Mouse (Mus musculus) MEL (cell line): ENCODE data around the gene Sipa1l3. TPM values are rescaled to one million over a fixed set of nuclear protein-coding genes. Genes with fewer than 3 reads are reported as not detected.

ENCODE experiments used
- DNase-seq: peaks from one replicate; pipeline ENCODE4 v3.0.0; 2011; ENCODE audit warnings: low read depth, low spot score
- H3K27ac ChIP-seq: 2 replicates; pipeline ENCODE4 v1.5.1; 2012; ENCODE audit warnings: low read depth, mild to moderate bottlenecking, control low read depth, low read length, moderate library complexity; ENCODE audit not compliant: control insufficient read depth
- H3K27me3 ChIP-seq, 2 experiments: fragments of 150-350 bp in 1 of 2; sonication (generic) in 1 of 2; 2 replicates each; pipeline ENCODE4 v1.6.1; 2012; ENCODE audit warnings: low read length in 2 of 2, mild to moderate bottlenecking in 2 of 2, improper control_type of control experiment in 1 of 2, moderate library complexity in 1 of 2; ENCODE audit not compliant: insufficient read depth in 2 of 2, control insufficient read depth in 1 of 2
- H3K36me3 ChIP-seq, 2 experiments: 2 replicates each; pipeline ENCODE4 v1.6.1; 2012 to 2014; ENCODE audit warnings: low read length in 2 of 2, improper control_type of control experiment in 1 of 2, inconsistent platforms in 1 of 2, mild to moderate bottlenecking in 1 of 2; ENCODE audit not compliant: insufficient read depth in 2 of 2, control insufficient read depth in 1 of 2
- H3K4me1 ChIP-seq, 2 experiments: fragments of 150-350 bp in 1 of 2; sonication (generic) in 1 of 2; 2 replicates each; pipeline ENCODE4 v1.6.1; 2012; ENCODE audit warnings: low read length in 2 of 2, improper control_type of control experiment in 1 of 2, mild to moderate bottlenecking in 1 of 2; ENCODE audit not compliant: insufficient read depth in 2 of 2, control insufficient read depth in 1 of 2
- H3K4me3 ChIP-seq, 2 experiments: fragments of 150-350 bp in 1 of 2; sonication (generic) in 1 of 2; 2 replicates each; pipeline ENCODE4 v1.5.1; 2012; ENCODE audit warnings: low read depth in 2 of 2, low read length in 2 of 2, mild to moderate bottlenecking in 2 of 2, moderate library complexity in 2 of 2, control low read depth in 1 of 2, improper control_type of control experiment in 1 of 2; ENCODE audit not compliant: control insufficient read depth in 1 of 2, insufficient read depth in 1 of 2
- H3K79me2 ChIP-seq: 2 replicates; pipeline ENCODE4 v1.6.1; 2012; ENCODE audit warnings: mild to moderate bottlenecking, low read length, moderate library complexity; ENCODE audit not compliant: control insufficient read depth, poor library complexity, insufficient read depth
- H3K9ac ChIP-seq: 2 replicates; pipeline ENCODE4 v1.6.1; 2012; ENCODE audit warnings: low read depth, mild to moderate bottlenecking, control low read depth, low read length, moderate library complexity; ENCODE audit not compliant: control insufficient read depth, poor library complexity, severe bottlenecking
- H3K9me3 ChIP-seq: fragments of 150-350 bp; sonication (generic); replicated peaks from 2 replicates; pipeline ENCODE4 v1.6.1; 2012; ENCODE audit warnings: mild to moderate bottlenecking, low read length, improper control_type of control experiment, moderate library complexity; ENCODE audit not compliant: insufficient read depth
- CHD1 ChIP-seq: IDR thresholded peaks from 2 replicates; pipeline ENCODE4 v1.6.1; 2012; ENCODE audit warnings: low read depth, mild to moderate bottlenecking, inconsistent platforms, low read length, improper control_type of control experiment
- CHD2 ChIP-seq: IDR thresholded peaks from 2 replicates; pipeline ENCODE4 v1.6.1; 2011; ENCODE audit warnings: low read length, improper control_type of control experiment
- E2F4 ChIP-seq: IDR thresholded peaks from 2 replicates; pipeline ENCODE4 v1.6.1; 2011; ENCODE audit warnings: low read depth, low read length, improper control_type of control experiment, borderline replicate concordance
- ELF1 ChIP-seq: IDR thresholded peaks from 2 replicates; pipeline ENCODE4 v1.6.1; 2014; ENCODE audit warnings: low read depth, mild to moderate bottlenecking, inconsistent platforms, low read length, improper control_type of control experiment, moderate library complexity
- ETS1 ChIP-seq: IDR thresholded peaks from 2 replicates; pipeline ENCODE4 v1.6.1; 2012; ENCODE audit warnings: low read depth, mild to moderate bottlenecking, inconsistent platforms, low read length, improper control_type of control experiment, moderate library complexity
- GATA1 ChIP-seq: IDR thresholded peaks from 2 replicates; pipeline ENCODE4 v1.6.1; 2011; ENCODE audit warnings: low read depth, low read length, improper control_type of control experiment
- HCFC1 ChIP-seq: IDR thresholded peaks from 2 replicates; pipeline ENCODE4 v1.6.1; 2012; ENCODE audit warnings: low read depth, mild to moderate bottlenecking, inconsistent platforms, low read length, improper control_type of control experiment, moderate library complexity
- JUND ChIP-seq: IDR thresholded peaks from 2 replicates; pipeline ENCODE4 v1.6.1; 2011; ENCODE audit warnings: low read depth, mild to moderate bottlenecking, improper control_type of control experiment, low read length
- KAT2A ChIP-seq: conservative IDR thresholded peaks from 2 replicates; pipeline ENCODE4 v1.6.1; 2012; ENCODE audit warnings: low read depth, low read length, improper control_type of control experiment, inconsistent platforms
- MAFK ChIP-seq: IDR thresholded peaks from 2 replicates; pipeline ENCODE4 v1.6.1; 2011; ENCODE audit warnings: low read depth, mild to moderate bottlenecking, low read length, improper control_type of control experiment, borderline replicate concordance
- MAZ ChIP-seq: IDR thresholded peaks from 2 replicates; pipeline ENCODE4 v1.6.1; 2012; ENCODE audit warnings: low read depth, mild to moderate bottlenecking, inconsistent platforms, low read length, improper control_type of control experiment
- MEF2A ChIP-seq: IDR thresholded peaks from 2 replicates; pipeline ENCODE4 v1.6.1; 2014; ENCODE audit warnings: low read depth, mild to moderate bottlenecking, inconsistent platforms, low read length, improper control_type of control experiment; ENCODE audit not compliant: poor library complexity, insufficient replicate concordance, severe bottlenecking; ENCODE audit errors: extremely low read depth
- MYC ChIP-seq: IDR thresholded peaks from 2 replicates; pipeline ENCODE4 v1.6.1; 2011; ENCODE audit warnings: low read depth, mild to moderate bottlenecking, low read length, improper control_type of control experiment, moderate library complexity
- NELFE ChIP-seq: IDR thresholded peaks from 2 replicates; pipeline ENCODE4 v1.6.1; 2011; ENCODE audit warnings: low read depth, low read length, improper control_type of control experiment
- POLR2A ChIP-seq, 2 experiments: IDR thresholded peaks; 2 replicates each; pipeline ENCODE4 v1.6.1; 2011 to 2012; ENCODE audit warnings: low read length in 2 of 2, mild to moderate bottlenecking in 2 of 2, control low read depth in 1 of 2, improper control_type of control experiment in 1 of 2, low read depth in 1 of 2, moderate library complexity in 1 of 2; ENCODE audit not compliant: control insufficient read depth in 1 of 2, insufficient read depth in 1 of 2, poor library complexity in 1 of 2
- POLR2AphosphoS2 ChIP-seq: IDR thresholded peaks from 2 replicates; pipeline ENCODE4 v1.6.1; 2011; ENCODE audit warnings: low read length, improper control_type of control experiment
- RCOR1 ChIP-seq: IDR thresholded peaks from 2 replicates; pipeline ENCODE4 v1.6.1; 2012; ENCODE audit warnings: low read depth, mild to moderate bottlenecking, inconsistent platforms, low read length, improper control_type of control experiment
- TAL1 ChIP-seq: IDR thresholded peaks from 2 replicates; pipeline ENCODE4 v1.6.1; 2012; ENCODE audit warnings: mild to moderate bottlenecking, inconsistent platforms, low read length, moderate library complexity, mixed read lengths
- TBP ChIP-seq: IDR thresholded peaks from 2 replicates; pipeline ENCODE4 v1.8.0; 2011; ENCODE audit warnings: low read depth, low read length, improper control_type of control experiment
- UBTF ChIP-seq: IDR thresholded peaks from 2 replicates; pipeline ENCODE4 v1.6.1; 2012; ENCODE audit warnings: low read depth, mild to moderate bottlenecking, inconsistent platforms, low read length, improper control_type of control experiment, moderate library complexity, borderline replicate concordance; ENCODE audit not compliant: insufficient read depth
- USF2 ChIP-seq, 2 experiments: IDR thresholded peaks; 2 replicates each; pipeline ENCODE4 v1.6.1; 2011 to 2012; ENCODE audit warnings: improper control_type of control experiment in 2 of 2, low read length in 2 of 2, borderline replicate concordance in 1 of 2, inconsistent platforms in 1 of 2, low read depth in 1 of 2, mild to moderate bottlenecking in 1 of 2; ENCODE audit not compliant: insufficient read depth in 1 of 2
- ZMIZ1 ChIP-seq: IDR thresholded peaks from 2 replicates; pipeline ENCODE4 v1.6.1; 2012; ENCODE audit warnings: low read depth, mild to moderate bottlenecking, inconsistent platforms, low read length, improper control_type of control experiment, moderate library complexity
- ZNF384 ChIP-seq: IDR thresholded peaks from 2 replicates; pipeline ENCODE4 v1.6.1; 2012; ENCODE audit warnings: low read depth, mild to moderate bottlenecking, inconsistent platforms, low read length, improper control_type of control experiment
- polyA plus RNA-seq, 2 experiments: library from polyadenylated mRNA; stranded (reverse) in 1 of 2; unstranded in 1 of 2; fragments of >175 nt in 1 of 2; fragments of >200 nt in 1 of 2; gene quantifications; 2 replicates each; pipeline versions ENCODE4 v1.2.1 to v1.2.4; 2012; ENCODE audit warnings: low replicate concordance in 2 of 2, low read depth in 1 of 2; ENCODE audit not compliant: insufficient read length in 2 of 2, insufficient read depth in 1 of 2, missing spikeins in 1 of 2
- total RNA-seq: library from RNA; depleted of rRNA; stranded (reverse); fragments of 300-350 nt; gene quantifications from 2 replicates; pipeline ENCODE4 v1.2.3, GENCODE M21; 2012

Gene Sipa1l3
- total and polyA plus RNA-seq, 3 experiments, result 14.9 to 49.4 TPM; not detected in 1

GRCm38 (mm10) chr7:29454965-29455364 is 63.5 kb downstream of the Sipa1l3 start:
- Histone ChIP-seq H3K9ac (no peak overlapping the region), H3K79me2 (no peaks in the 10 kb centered on the region), H3K4me1 (no peaks in the 10 kb centered on the region)

GRCm38 (mm10) chr7:29452991-29453741 is 65.3 kb downstream of the Sipa1l3 start:
- Histone ChIP-seq H3K9ac (no peak overlapping the region), H3K4me3 (no peak overlapping the region), H3K9me3 (no peaks in the 10 kb centered on the region), H3K27me3 (no peaks in the 10 kb centered on the region), H3K4me1 (no peaks in the 10 kb centered on the region), H3K79me2 (no peaks in the 10 kb centered on the region), H3K27ac (no peak overlapping the region), H3K36me3 (no peaks in the 10 kb centered on the region)
- DNase-seq, result no peak
- no peak for TF ChIP-seq JUND
- TF ChIP-seq RCOR1, result no peak
- no peak for TF ChIP-seq ETS1
- no peak for TF ChIP-seq CHD2
- no peak for TF ChIP-seq POLR2A (IDR thresholded peaks at IDR 0.05; ENCODE audit: control insufficient read depth in 1 of 2, insufficient read depth in 1 of 2, low read depth in 1 of 2, low read length in 2 of 2, poor library complexity in 1 of 2)
- TF ChIP-seq KAT2A, result no peak
- TF ChIP-seq E2F4, result no peak
- no peak for TF ChIP-seq NELFE
- no peak for TF ChIP-seq MEF2A
- TF ChIP-seq MAFK, result no peak
- no peak for TF ChIP-seq GATA1
- TF ChIP-seq ZMIZ1, result no peak
- TF ChIP-seq CHD1, result no peak
- TF ChIP-seq ELF1, result no peak
- TF ChIP-seq TAL1, result no peak
- TF ChIP-seq ZNF384, result no peak
- no peak for TF ChIP-seq USF2 (IDR thresholded peaks at IDR 0.05; ENCODE audit: borderline replicate concordance in 1 of 2, insufficient read depth in 1 of 2, low read depth in 1 of 2, low read length in 2 of 2)
- TF ChIP-seq HCFC1, result no peak
- TF ChIP-seq UBTF, result no peak

More at GRCm38 (mm10) chr7:29454965-29455364, 63.5 kb downstream of the Sipa1l3 start:
- TF ChIP-seq TBP, result no peak
- TF ChIP-seq UBTF, result no peak
- no peak for TF ChIP-seq MEF2A
- TF ChIP-seq MAZ, result no peak
- TF ChIP-seq ELF1, result no peak
- no peak for TF ChIP-seq POLR2AphosphoS2
- no peak for TF ChIP-seq E2F4
- no peak for TF ChIP-seq ETS1
- no peak for TF ChIP-seq POLR2A (IDR thresholded peaks at IDR 0.05; ENCODE audit: control insufficient read depth in 1 of 2, insufficient read depth in 1 of 2, low read depth in 1 of 2, low read length in 2 of 2, poor library complexity in 1 of 2)
- no peak for TF ChIP-seq CHD1
- TF ChIP-seq MYC, result no peak
- no peak for TF ChIP-seq CHD2
- no peaks in the 10 kb centered on the region for H3K27me3 ChIP-seq
- DNase-seq, result no peak
- no peak overlapping the region for H3K27ac ChIP-seq
- H3K36me3 ChIP-seq, result no peaks in the 10 kb centered on the region
- H3K4me3 ChIP-seq, result no peak overlapping the region
- no peaks in the 10 kb centered on the region for H3K9me3 ChIP-seq
